Mouse (Mus musculus) urinary bladder, postnatal 25 days (tissue): ENCODE results near the gene Psd.

Experiments used
- DNase-seq: peaks from one replicate; pipeline ENCODE4 v3.0.0; 2022; ENCODE audit warnings: low spot score

Gene Psd

GRCm38 (mm10) chr19:46326756-46327305 lies at the start of gene Psd:
Psd (minus strand) TSS chr19:46327156.
- no peak for DNase-seq

DNA sequence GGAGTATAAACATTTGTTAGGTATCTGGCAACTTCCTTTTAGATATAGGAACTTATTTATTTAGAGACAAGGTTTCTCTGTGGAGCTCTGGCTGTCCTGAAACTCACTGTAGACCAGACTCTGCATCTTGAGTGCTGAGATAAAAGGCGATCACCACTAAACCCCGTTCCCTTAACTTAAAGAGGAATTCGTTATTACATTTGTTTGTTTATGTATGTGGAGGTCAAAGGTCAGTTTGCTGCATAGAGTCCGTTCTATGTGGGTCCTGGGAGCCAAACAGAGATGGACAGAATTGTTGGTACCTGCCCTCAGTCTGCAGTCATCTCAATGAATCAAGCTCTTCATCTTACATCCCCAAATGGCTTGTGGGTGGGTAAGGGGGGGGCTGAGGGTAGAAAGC lies 48.9 kb upstream of the Psd start:
- no peak for DNase-seq

DNA sequence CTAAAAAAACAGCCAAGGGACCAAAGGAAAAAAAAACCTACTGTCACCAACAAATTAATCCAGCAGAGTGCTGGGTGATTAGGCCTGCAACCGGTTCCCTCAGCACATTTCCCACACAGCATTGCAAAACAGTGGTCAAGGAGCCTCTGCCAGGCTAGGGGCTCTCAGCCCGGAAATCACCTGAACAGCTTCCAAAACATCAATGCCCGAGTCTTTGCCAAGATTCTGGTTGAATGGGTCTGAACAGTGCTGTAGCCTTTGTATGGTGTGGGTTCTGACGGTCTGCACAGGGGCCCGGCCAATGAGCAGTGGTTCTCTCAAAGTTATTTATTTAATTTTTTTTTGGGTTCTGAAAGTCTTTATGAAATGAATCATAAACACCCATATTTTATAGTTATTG lies 48.5 kb upstream of the Psd start:
- DNase-seq: no peak

GRCm38 (mm10) chr19:46374477-46375088 lies 47.6 kb upstream of the Psd start:
- no peak for DNase-seq

GRCm38 (mm10) chr19:46369204-46369603 lies 42.2 kb upstream of the Psd start:
- peak; percentile 21 for DNase-seq

DNA sequence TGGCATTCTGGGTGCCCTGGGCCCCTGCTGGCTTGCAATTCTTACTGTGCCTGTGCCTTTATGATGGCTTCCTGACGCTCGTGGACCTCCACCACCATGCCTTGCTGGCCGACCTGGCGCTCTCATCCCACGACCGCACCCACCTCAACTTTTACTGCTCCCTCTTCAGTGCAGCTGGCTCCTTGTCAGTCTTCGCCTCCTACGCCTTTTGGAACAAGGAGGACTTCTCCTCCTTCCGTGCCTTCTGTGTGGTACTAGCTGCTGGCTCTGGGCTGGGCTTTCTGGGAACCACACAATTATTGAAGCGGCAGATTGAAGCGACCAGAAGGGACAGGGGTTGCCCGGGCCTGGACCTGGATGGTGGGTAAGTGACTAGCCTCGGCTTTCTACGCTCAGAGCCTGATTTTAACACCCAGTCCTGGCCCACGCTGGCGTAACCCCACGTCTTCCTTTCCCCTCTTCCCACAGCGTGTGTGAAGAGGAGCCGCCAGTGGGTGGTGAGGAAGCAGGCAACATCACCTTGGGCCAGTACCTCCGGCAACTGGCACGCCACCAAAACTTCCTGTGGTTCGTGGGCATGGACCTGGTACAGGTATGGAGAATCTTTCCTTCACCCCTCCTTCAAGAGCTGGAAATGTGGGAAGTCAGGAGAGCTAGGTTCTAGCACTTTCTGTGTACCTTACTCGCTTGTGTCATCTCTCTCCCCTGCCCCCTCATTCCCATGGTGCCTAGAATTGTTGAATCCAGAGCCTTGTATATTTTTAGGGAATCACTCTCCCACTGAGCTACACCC lies 41.0 kb upstream of the Psd start:
- no peak for DNase-seq

DNA sequence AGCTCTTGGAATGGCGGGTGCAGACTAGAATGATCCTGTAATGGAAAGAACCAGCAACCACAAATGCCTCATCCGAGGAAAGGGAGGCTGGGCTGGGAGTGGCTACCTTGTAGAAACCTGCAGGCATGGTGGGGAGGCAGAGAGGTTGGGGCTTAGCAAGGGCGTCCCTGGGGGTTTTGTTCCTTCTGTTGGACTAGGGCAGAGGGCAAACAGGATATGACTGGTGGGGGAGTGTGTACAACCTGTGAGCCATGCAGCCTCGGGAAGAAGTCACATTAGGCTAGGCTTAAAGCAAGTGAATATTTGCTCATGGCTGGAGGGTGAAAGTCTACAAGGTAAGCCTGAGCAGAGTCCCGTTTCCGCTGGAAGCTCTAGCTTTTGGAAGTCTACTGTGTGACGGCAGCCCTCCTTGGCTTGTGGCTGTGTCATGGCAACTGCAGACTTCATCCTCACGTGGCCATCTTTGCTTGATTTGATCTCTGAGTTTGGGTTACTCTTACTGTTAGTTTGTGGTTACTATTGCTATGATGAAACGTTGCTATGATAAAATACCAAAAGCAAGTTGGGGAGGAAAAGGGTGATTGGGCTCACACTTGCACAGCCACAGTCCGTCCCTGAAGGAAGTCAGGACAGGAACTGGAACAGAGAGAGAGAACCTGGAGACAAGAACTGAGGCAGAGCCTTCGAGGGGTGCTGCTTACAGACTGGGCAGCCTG lies 36.5 kb upstream of the Psd start:
- no peak for DNase-seq

DNA sequence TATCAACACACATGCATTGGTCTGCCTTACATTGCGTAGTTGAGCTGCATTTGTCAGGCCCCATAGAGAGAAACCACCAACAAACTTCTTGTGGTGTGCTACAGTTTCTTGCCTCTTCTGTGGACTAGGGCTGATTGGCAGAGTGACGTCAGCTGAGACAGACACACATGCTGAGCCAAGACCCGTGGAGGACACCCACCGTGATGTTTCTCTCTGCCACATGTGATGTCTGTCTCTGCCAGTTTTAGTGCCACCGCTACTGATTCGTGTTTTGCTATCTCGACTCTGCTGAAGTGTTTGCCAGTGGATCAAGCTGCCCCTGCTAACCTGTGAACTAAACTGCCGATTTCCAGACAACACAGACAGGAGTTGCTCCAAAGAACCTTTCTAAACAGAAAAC lies 35.1 kb upstream of the Psd start:
- no peak for DNase-seq

GRCm38 (mm10) chr19:46358381-46358780 lies 31.4 kb upstream of the Psd start:
- no peak for DNase-seq

DNA sequence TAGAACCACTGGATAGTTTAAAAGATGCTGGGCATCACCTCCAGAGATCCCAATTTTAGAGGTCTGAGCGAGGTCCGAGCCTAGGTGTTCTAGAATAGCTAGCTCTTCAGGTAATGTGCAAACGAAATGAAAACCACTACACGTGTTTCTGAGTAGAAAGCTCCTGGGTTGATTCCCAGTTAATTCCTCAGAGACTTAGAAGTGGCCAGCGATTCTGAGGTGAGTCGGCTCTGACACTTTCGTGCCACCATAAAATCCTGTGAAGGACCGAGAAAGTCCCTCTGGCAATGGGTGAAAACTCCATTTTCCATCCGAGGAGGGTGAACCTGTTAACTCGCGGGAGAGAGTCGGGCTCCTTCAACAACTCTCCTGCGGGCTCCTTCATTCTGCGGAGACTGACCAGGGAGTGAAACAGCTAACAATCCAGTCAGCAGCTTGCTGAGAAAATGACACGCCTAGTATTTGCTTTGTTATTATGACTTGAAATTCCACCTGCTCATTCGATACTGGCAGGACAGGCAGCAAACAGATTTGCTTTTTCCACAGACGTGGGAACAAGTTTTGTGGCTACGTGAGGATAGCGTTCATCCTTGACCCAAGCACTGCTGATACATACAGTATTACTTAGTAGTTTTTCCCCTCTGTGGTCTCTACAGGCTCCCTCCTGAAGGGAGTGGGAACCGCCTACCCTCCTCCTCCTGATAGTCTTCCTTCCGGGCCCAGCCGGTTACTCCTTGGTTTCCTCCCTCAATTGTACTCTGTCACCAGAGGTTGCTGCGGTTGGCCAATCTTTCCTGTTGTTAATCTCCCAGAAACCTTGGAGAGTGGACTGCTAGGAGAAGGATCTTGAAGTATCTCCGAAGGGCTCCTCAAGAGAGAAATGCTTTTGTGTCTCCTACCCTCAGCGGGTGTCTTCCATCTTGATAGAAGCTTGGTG lies 30.7 kb upstream of the Psd start:
- DNase-seq: no peak

GRCm38 (mm10) chr19:46356701-46357138 lies 29.8 kb upstream of the Psd start:
- peak; percentile 71 for DNase-seq

DNA sequence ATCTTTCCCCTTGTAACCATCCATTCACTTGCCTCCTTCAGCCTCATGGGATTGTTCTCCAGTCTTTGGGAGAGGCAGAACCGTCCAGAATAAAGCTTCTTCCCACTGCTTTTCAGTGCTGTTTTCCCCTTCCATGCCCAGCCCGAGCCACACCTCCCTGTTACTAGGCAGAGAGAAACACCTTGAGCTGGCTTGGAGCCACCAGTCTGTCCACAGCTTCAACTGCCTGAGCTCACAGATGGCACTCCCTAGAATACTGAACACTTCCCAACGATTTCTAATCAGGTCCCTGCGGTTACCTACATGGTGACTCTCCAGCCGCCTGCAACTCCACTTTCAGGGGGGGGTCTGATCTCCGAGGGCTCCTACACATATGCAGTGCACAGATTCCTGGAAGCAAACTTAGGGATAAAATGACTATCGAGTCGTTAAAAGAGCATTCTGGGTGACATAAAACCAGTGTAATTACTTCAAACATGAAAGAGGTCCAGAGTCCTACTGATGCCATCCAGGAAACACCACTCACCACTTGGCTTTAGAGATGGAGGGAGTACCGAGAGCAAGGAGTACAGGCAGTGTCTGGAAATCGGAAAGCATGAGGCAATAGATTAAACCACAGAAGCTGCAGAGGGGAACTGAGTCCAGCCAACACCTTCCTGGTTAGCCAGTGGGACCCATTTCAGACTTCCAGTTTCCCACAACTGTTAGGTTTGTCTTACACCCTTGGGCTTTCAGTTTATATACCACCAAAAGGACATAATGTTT lies 23.4 kb upstream of the Psd start, which contains the start of gene 2310034G01Rik:
TSS of gene 2310034G01Rik (minus strand) at position 135 of the 765 bp plus-strand sequence.
- no peak for DNase-seq

DNA sequence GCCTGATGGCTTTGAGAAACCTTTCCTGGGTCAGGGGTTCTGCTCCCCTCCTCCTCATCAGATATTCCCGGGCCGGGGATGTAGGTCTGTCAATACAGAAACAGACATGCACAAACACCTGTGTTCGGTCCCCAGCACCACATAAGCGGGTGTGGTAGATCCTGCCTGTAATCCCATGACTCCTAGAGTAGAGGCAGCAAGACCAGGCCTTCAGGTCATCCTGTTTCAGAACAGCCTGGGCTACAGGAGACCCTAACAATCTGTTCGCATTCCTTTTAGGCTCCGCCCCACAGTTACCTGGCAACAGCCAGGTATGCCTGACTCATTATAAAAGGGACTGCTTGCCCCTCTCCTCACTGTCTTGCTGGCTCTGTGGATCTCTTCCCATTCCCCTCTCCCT lies 22.6 kb upstream of the Psd start:
- DNase-seq: peak; percentile 15

DNA sequence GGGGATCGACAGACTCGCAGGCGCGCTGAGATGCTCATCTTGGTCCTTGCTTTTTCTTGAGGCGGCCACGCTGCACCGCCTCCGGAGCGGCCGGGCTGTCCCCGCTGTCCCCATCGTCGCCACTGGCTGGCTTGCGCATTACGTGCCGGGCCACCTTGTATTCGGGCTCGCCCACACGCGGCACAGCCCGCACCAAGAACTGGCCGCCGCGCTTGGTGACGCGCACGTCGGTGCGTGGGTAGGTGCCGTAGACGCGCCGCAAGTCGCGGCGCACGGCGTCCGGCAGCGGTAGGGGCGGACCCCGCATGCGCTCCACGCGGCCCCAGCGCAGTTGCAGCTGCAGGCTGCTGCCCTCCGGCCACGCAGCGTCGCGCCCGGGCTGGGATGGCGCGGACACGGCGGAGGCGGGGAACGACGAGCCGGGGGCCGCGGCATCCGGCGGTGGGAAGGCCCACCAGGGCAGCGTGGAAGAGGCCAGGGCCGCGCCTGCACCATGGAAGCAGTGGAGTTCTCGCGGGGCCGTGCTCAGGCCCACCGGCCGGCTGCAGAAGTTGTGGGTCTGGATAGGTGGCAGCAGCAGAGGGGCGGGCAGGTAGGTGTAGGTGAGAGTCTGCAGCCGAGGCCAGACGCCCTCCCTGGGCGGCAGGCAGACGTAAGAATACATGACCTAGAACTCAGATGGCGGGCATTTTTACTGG lies 22.0 kb upstream of the Psd start:
- DNase-seq: peak; percentile 69

DNA sequence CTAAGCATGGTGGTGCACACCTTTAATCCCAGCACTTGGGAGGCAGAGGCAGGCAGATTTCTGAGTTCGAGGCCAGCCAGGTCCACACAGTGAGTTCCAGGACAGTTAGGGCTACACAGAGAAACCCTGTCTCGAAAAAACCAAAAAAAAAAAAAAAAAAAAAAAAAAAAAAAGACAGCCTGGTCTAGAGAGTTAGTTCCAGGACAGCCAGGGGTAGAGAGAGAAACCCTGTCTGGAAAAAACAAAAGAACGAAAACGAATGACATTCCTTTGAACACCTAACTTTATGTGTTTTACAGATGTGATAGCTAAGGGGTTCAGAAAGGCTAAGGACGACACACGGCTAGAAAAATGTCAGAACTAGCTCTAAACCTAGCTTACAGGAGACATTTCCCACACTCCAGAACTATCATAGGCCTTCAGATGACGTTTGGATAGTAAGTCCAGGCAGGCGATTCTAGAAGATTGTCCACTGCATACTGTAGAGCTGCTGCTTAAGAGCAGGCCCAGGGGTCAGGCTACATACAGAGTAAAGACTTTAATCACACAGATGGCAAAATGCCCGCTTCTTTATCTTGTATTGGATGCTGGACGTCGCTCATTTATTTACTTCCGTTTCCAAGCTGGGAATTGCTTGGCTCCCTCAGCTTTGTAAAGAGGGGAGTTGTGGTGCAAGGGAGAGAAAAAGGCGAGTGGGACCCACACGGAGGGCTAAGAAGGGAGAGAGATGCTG lies 21.1 kb upstream of the Psd start:
- DNase-seq: no peak

GRCm38 (mm10) chr19:46347146-46347545 lies 20.2 kb upstream of the Psd start:
- DNase-seq: no peak

- DNase-seq: no peak
These were observed 17.9 kb upstream of the Psd start for GRCm38 (mm10) chr19:46344710-46345419.

- no peak for DNase-seq
These were observed 12.5 kb upstream of the Psd start for GRCm38 (mm10) chr19:46339287-46339971.
